15 mouse cellular contexts compared by ENCODE assay signal in genomic region chr10:15807271-15807670, GRCm38 (mm10).
"Had no signal": no experiment of that assay in that cellular context is flagged by ENCODE, and none has a peak within 500 bp of the region (broad histone marks: within the 10 kb centered on the region; RNA-seq: fewer than 3 reads in every experiment).

No protein-coding gene starts in this region.

- H3K4me1 ChIP-seq: limb, embryonic 15.5 days; liver, embryonic 12.5 days; megakaryocyte, embryonic 14.5 days; midbrain, embryonic 15.5 days; neural tube, embryonic 12.5 days had no signal

- H3K9ac ChIP-seq: limb, embryonic 15.5 days; liver, embryonic 12.5 days; lung, embryonic 14.5 days; midbrain, embryonic 15.5 days; neural tube, embryonic 12.5 days had no signal

- ATAC-seq: liver, embryonic 12.5 days; midbrain, embryonic 15.5 days had no signal

- H3K9me3 ChIP-seq: limb, embryonic 15.5 days; liver, embryonic 12.5 days; megakaryocyte, embryonic 14.5 days; midbrain, embryonic 15.5 days; neural tube, embryonic 12.5 days had no signal

- H3K27ac ChIP-seq: layer of hippocampus, adult 2 months; limb, embryonic 15.5 days; liver, embryonic 12.5 days; macrophage; midbrain, embryonic 15.5 days; neural tube, embryonic 12.5 days had no signal

- H3K4me2 ChIP-seq: limb, embryonic 15.5 days; liver, embryonic 12.5 days; lung, embryonic 14.5 days; midbrain, embryonic 11.5 days; midbrain, embryonic 15.5 days; neural tube, embryonic 12.5 days had no signal

- H3K4me3 ChIP-seq: layer of hippocampus, adult 2 months; limb, embryonic 15.5 days; liver, embryonic 12.5 days; megakaryocyte, embryonic 14.5 days; midbrain, embryonic 15.5 days; neural tube, embryonic 12.5 days had no signal

- DNase-seq: kidney, adult 18-20 months; kidney, postnatal 10 days; kidney, postnatal 4 days; lung, embryonic 14.5 days; lung, postnatal 14 days; retina, postnatal 1 day; thymus, postnatal 4 days had no signal

- H3K27me3 ChIP-seq: limb, embryonic 15.5 days; liver, embryonic 12.5 days; megakaryocyte, embryonic 14.5 days; midbrain, embryonic 15.5 days; neural tube, embryonic 12.5 days had no signal

- H3K36me3 ChIP-seq: limb, embryonic 15.5 days; liver, embryonic 12.5 days; midbrain, embryonic 15.5 days; neural tube, embryonic 12.5 days had no signal
